ENCODE assay signal across 20 mouse cellular contexts in the genomic region with DNA sequence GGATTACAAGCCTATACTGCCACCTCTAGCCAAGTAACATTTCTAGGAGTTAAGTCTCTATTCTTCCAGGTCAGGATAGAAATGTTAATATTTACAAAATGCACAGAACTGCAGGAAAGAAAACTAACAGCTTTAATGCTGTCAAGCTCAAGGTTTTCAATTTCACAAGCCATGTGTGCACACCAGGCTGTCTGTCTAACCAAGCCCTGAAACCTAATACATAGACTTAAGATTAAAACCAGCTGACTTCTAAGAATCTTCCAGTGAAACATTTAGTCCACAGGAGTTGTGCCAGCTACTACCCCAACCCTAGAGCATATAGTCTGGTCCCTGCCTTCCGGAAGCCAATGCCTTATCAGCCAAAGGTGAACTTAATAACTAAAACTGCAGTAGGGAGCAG. TPM values are rescaled to one million over a fixed set of nuclear protein-coding genes. Genes with fewer than 3 reads are reported as not detected.
A peak's percentile ranks its signal among the peaks of the same experiment; 100 is the strongest.
DNase-seq lines count a peak whose midpoint lies in the region; ATAC-seq lines count a peak whose summit lies in the region.
"Had no signal": no experiment of that assay in that cellular context is flagged by ENCODE, and none has a peak within 500 bp of the region (broad histone marks: within the 10 kb centered on the region; RNA-seq: fewer than 3 reads in every experiment).

No protein-coding gene starts in this region.

- no peaks in the 10 kb centered on the region; the same call in none of the 2 replicates for H3K36me3 ChIP-seq in embryonic facial prominence, embryonic 11.5 days (replicated peaks; ENCODE audit: control insufficient read depth, insufficient read depth, low read depth, low read length)
- peaks cover 74% of the 10 kb centered on the region for H3K36me3 ChIP-seq in embryonic facial prominence, embryonic 10.5 days (replicated peaks)
- H3K36me3 ChIP-seq in embryonic facial prominence, embryonic 13.5 days = peaks cover 34% of the 10 kb centered on the region
- peaks cover 59% of the 10 kb centered on the region for H3K36me3 ChIP-seq in limb, embryonic 12.5 days

- H3K4me1 ChIP-seq in embryonic facial prominence, embryonic 11.5 days (ENCODE audit: control insufficient read depth, insufficient read depth, low read length) = no peaks in the 10 kb centered on the region
- H3K4me1 ChIP-seq in embryonic facial prominence, embryonic 10.5 days = peaks cover 3% of the 10 kb centered on the region; the same call in 1 of the 2 replicates
- H3K4me1 ChIP-seq in embryonic facial prominence, embryonic 13.5 days = peaks cover 11% of the 10 kb centered on the region; the same call in 1 of the 2 replicates
- peaks cover 23% of the 10 kb centered on the region for H3K4me1 ChIP-seq in limb, embryonic 12.5 days (replicated peaks)
- H3K4me1 ChIP-seq: forebrain, embryonic 10.5 days; heart, embryonic 12.5 days; hindbrain, embryonic 10.5 days; intestine, embryonic 15.5 days had no signal

- H3K27ac ChIP-seq in embryonic facial prominence, embryonic 11.5 days (replicated peaks; ENCODE audit: low read depth, low read length) = no peak overlapping the region
- no peak overlapping the region for H3K27ac ChIP-seq in embryonic facial prominence, embryonic 10.5 days (replicated peaks)
- peak overlapping the region; percentile 24; the same call in 1 of the 2 replicates for H3K27ac ChIP-seq in embryonic facial prominence, embryonic 13.5 days
- peak overlapping the region; percentile 79 for H3K27ac ChIP-seq in limb, embryonic 12.5 days
- H3K27ac ChIP-seq: forebrain, embryonic 10.5 days; hindbrain, embryonic 10.5 days; hindbrain, embryonic 14.5 days; intestine, embryonic 15.5 days had no signal

- ATAC-seq in embryonic facial prominence, embryonic 11.5 days (replicated peaks; ENCODE audit: insufficient number of reproducible peaks, low FRiP score, low TSS enrichment, low read depth) = no peak
- no peak for ATAC-seq in embryonic facial prominence, embryonic 13.5 days (ENCODE audit: insufficient number of reproducible peaks, insufficient read depth, low FRiP score, low TSS enrichment, low read depth)
- peak; percentile 37; the same call in 1 of the 2 replicates for ATAC-seq in limb, embryonic 12.5 days (ENCODE audit: insufficient number of reproducible peaks, insufficient read depth, low FRiP score, low TSS enrichment, low read depth)
- ATAC-seq: activated CD4-positive, CD25-positive, alpha-beta regulatory T cell, adult 4 months; forebrain, embryonic 14.5 days; intestine, embryonic 15.5 days; Patski had no signal

- peak; percentile 65 for DNase-seq in embryonic facial prominence, embryonic 11.5 days (ENCODE audit: low spot score)
- DNase-seq in embryonic facial prominence, embryonic 10.5 days (ENCODE audit: low spot score) = no peak
- no peak for DNase-seq in ovary, postnatal 36 days (ENCODE audit: low spot score)
- no peak for DNase-seq in frontal cortex, adult 2 months (ENCODE audit: extremely low spot score in 1 of 2, low spot score in 1 of 2)
- no peak for DNase-seq in right cerebral cortex, adult 2 months (ENCODE audit: low spot score in 2 of 2)
- DNase-seq: adrenal gland, postnatal 14 days; cerebellum, adult 2 months; cerebellum, postnatal 14 days; gastrocnemius, postnatal 25 days had no signal

- H3K9me3 ChIP-seq in embryonic facial prominence, embryonic 11.5 days (replicated peaks; ENCODE audit: control insufficient read depth, low read length) = no peaks in the 10 kb centered on the region
- H3K9me3 ChIP-seq in embryonic facial prominence, embryonic 10.5 days = no peaks in the 10 kb centered on the region
- no peaks in the 10 kb centered on the region for H3K9me3 ChIP-seq in embryonic facial prominence, embryonic 13.5 days
- no peaks in the 10 kb centered on the region for H3K9me3 ChIP-seq in limb, embryonic 12.5 days
- H3K9me3 ChIP-seq: forebrain, embryonic 10.5 days; heart, embryonic 12.5 days; hindbrain, embryonic 10.5 days; intestine, embryonic 15.5 days had no signal

- 57% methylated on average over 1 of the region's 1 CpGs for WGBS in embryonic facial prominence, embryonic 11.5 days
- whole genome bisulfite sequencing in embryonic facial prominence, embryonic 10.5 days = 71% methylated on average over 1 of the region's 1 CpGs
- WGBS in embryonic facial prominence, embryonic 13.5 days = 20% methylated on average over 1 of the region's 1 CpGs
- 46% methylated on average over 1 of the region's 1 CpGs for WGBS in limb, embryonic 12.5 days

- no peaks in the 10 kb centered on the region for H3K27me3 ChIP-seq in embryonic facial prominence, embryonic 11.5 days (ENCODE audit: control insufficient read depth, insufficient read depth, low read length)
- H3K27me3 ChIP-seq in embryonic facial prominence, embryonic 10.5 days (replicated peaks; ENCODE audit: low read depth, poor library complexity, severe bottlenecking) = no peaks in the 10 kb centered on the region
- H3K27me3 ChIP-seq in embryonic facial prominence, embryonic 13.5 days = no peaks in the 10 kb centered on the region
- no peaks in the 10 kb centered on the region for H3K27me3 ChIP-seq in limb, embryonic 12.5 days
- H3K27me3 ChIP-seq: heart, embryonic 12.5 days; intestine, embryonic 15.5 days; Patski had no signal

- no peak overlapping the region for H3K4me2 ChIP-seq in embryonic facial prominence, embryonic 11.5 days (ENCODE audit: low read depth, low read length)
- no peak overlapping the region for H3K4me2 ChIP-seq in embryonic facial prominence, embryonic 13.5 days
- H3K4me2 ChIP-seq in limb, embryonic 12.5 days = no peak overlapping the region
- H3K4me2 ChIP-seq: heart, embryonic 12.5 days; hindbrain, embryonic 14.5 days; intestine, embryonic 15.5 days had no signal

- H3K9ac ChIP-seq in embryonic facial prominence, embryonic 11.5 days (replicated peaks; ENCODE audit: low read length) = no peak overlapping the region
- no peak overlapping the region for H3K9ac ChIP-seq in embryonic facial prominence, embryonic 13.5 days
- H3K9ac ChIP-seq in limb, embryonic 12.5 days (replicated peaks) = no peak overlapping the region
- H3K9ac ChIP-seq: heart, embryonic 12.5 days; hindbrain, embryonic 14.5 days; intestine, embryonic 15.5 days had no signal

- H3K4me3 ChIP-seq in embryonic facial prominence, embryonic 11.5 days (ENCODE audit: low read depth, low read length) = no peak overlapping the region
- no peak overlapping the region for H3K4me3 ChIP-seq in embryonic facial prominence, embryonic 10.5 days
- H3K4me3 ChIP-seq in embryonic facial prominence, embryonic 13.5 days = no peak overlapping the region
- H3K4me3 ChIP-seq in limb, embryonic 12.5 days (replicated peaks) = no peak overlapping the region
- H3K4me3 ChIP-seq: erythroblast, embryonic 14.5 days; forebrain, embryonic 10.5 days; heart, embryonic 12.5 days; hindbrain, embryonic 10.5 days; intestine, embryonic 15.5 days had no signal

RNA-seq across cellular contexts. Expression of gene Gm6096, which starts 7.6 kb away (rescaled TPM):
- polyA plus RNA-seq in embryonic facial prominence, embryonic 11.5 days (2014; fragmentation: Nextera tagmentation; extraction: Ambion mirVana) = not detected in 2 replicates
- polyA plus RNA-seq in embryonic facial prominence, embryonic 10.5 days (2016; fragmentation: Nextera tagmentation; extraction: Ambion mirVana) = 0.62 TPM in 1 of 2 replicates, not detected in the other
- not detected in 2 replicates for polyA plus RNA-seq in embryonic facial prominence, embryonic 13.5 days (2015; fragmentation: Nextera tagmentation; extraction: Ambion mirVana)
- polyA plus RNA-seq in limb, embryonic 12.5 days (2016; fragmentation: Nextera tagmentation; extraction: Ambion mirVana) = 0.89 TPM in 1 of 2 replicates, not detected in the other
- not detected in 2 replicates for polyA plus RNA-seq in frontal cortex, adult 2 months (2012; rRNA removed)
- polyA plus RNA-seq: activated CD4-positive, CD25-positive, alpha-beta regulatory T cell, adult 4 months; cerebellum, adult 2 months; erythroblast, embryonic 14.5 days; forebrain, embryonic 10.5 days; forebrain, embryonic 14.5 days; hindbrain, embryonic 10.5 days; intestine, embryonic 15.5 days had no signal

RNA-seq across cellular contexts. Expression of gene Gpi1, which starts 28.3 kb away (rescaled TPM):
- polyA plus RNA-seq in embryonic facial prominence, embryonic 11.5 days (2014; fragmentation: Nextera tagmentation; extraction: Ambion mirVana) = 287 and 295 TPM in 2 replicates
- polyA plus RNA-seq in embryonic facial prominence, embryonic 10.5 days (2016; fragmentation: Nextera tagmentation; extraction: Ambion mirVana) = 347 and 381 TPM in 2 replicates
- 221 and 235 TPM in 2 replicates for polyA plus RNA-seq in embryonic facial prominence, embryonic 13.5 days (2015; fragmentation: Nextera tagmentation; extraction: Ambion mirVana)
- polyA plus RNA-seq in limb, embryonic 12.5 days (2016; fragmentation: Nextera tagmentation; extraction: Ambion mirVana) = 243 and 262 TPM in 2 replicates
- 771 and 776 TPM in 2 replicates for polyA plus RNA-seq in frontal cortex, adult 2 months (2012; rRNA removed)

RNA-seq across cellular contexts. Expression of gene 4931406P16Rik, which starts 54.9 kb away (rescaled TPM):
- 28.6 and 30.6 TPM in 2 replicates for polyA plus RNA-seq in embryonic facial prominence, embryonic 11.5 days (2014; fragmentation: Nextera tagmentation; extraction: Ambion mirVana)
- 27.8 and 30.7 TPM in 2 replicates for polyA plus RNA-seq in embryonic facial prominence, embryonic 10.5 days (2016; fragmentation: Nextera tagmentation; extraction: Ambion mirVana)
- polyA plus RNA-seq in embryonic facial prominence, embryonic 13.5 days (2015; fragmentation: Nextera tagmentation; extraction: Ambion mirVana) = 22.3 and 23.6 TPM in 2 replicates
- polyA plus RNA-seq in limb, embryonic 12.5 days (2016; fragmentation: Nextera tagmentation; extraction: Ambion mirVana) = 27.8 and 30.8 TPM in 2 replicates
- 26.9 and 32.3 TPM in 2 replicates for polyA plus RNA-seq in frontal cortex, adult 2 months (2012; rRNA removed)

Comparison
In these comparisons a context has a peak if more than half of its experiments do, and no peak if none do; other contexts are left out.
1. H3K27ac ChIP-seq: peak in embryonic facial prominence, embryonic 13.5 days (single experiment) and limb, embryonic 12.5 days (single experiment); none in embryonic facial prominence, embryonic 11.5 days (single experiment) and embryonic facial prominence, embryonic 10.5 days (single experiment).